Mouse (Mus musculus): ENCODE results near the gene Cant1. TPM values are rescaled to one million over a fixed set of nuclear protein-coding genes. Genes with fewer than 3 reads are reported as not detected.

Cant1 gene
- 10 to 100 TPM; 21.3 to 23.3 TPM for polyA plus RNA-seq (2017; shearing (Covaris generic))

GRCm38 (mm10) chr11:118418834-118419504, at the start of gene Cant1:
Cant1 (minus strand) TSS chr11:118419086.
- ATAC-seq, result peak; percentile 86

DNA sequence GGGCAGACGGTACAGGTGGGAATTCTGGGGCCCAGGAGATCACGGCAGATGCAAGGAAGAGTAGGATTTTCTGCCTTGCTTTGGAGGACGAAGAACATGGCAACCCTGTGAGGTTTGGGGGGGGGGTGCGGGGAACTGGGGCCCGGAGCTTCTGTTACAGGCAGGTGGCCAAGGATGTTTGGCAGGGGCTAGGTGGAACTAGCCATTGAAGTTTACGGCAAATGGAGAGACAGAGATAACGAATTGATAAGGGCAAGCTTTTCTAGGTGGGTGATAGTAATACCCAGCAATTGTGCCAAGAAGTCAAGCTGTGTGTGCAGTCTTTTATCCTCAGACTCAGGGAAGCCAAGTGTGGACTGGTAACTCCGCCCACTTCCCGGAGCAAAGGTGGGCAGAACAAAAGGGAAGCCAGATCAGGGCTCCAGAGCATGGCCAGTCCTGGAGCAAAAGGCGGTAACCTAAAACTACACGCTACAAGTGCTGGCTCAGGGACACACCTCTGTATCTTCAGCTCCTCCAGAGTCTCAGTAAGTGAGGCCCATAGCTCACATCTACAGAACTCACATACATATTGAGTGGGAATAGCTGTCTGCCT, 48.7 kb upstream of the Cant1 start:
- ATAC-seq, result no peak

DNA sequence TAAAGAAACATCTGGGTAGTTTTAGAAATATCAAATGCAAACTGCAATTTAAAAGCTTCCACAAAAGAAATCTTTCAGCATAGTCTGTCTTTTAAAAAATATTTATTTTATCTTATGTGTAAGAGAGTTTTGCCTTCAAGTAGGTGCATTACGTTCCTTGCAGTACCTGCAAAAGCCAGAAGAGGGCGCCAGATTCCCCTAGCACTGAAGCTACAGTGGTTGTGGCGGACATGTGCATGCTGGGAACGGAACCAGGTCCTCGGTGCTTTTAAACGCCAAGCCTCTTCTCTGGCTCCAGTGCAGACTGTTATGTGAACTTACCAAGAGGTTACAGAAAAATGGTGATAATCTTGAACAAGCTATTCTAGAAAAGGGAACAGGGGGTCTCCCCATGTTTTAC, 41.4 kb upstream of the Cant1 start:
- ATAC-seq, result no peak

DNA sequence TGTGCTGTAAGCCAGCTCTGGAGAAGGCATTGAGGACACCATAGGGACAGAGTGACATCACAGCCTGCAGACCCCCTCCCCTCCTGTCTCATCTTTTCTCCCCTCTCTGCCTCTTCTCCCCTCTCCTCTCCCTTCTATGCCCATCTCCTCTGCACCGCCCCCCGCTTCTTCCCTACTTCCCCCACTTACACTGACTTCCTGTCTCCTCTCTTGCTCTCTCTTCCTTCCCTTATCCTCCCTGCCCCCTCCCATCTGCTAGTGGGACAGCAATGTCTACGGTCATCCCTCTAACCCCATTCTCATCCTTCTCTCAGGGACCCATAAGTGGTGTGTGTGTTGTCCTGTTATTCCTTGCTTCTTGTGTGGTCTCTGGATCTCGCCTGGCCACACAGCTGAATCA, 40.6 kb upstream of the Cant1 start:
- ATAC-seq, result no peak

- ATAC-seq, result no peak
These were observed 40.2 kb upstream of the Cant1 start for GRCm38 (mm10) chr11:118459051-118459450.

DNA sequence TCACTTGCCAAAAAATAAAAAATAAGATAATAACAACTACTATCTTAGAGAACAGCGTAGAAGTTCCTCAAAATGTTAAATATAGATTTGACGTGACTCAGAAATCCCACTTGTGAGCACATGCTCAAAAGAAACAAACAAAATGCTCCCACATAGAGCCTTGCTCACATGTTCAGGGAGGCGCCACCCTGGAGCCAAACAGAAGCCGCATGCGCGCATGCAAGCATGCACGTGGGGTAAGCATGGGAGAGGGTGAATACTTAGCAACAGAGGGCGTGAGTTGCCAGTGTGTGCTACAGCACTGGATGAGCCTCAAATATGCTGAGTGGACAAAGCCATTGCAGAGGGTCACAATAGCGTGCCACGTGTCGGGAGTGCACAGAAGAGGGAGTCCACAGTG, 38.1 kb upstream of the Cant1 start:
- no peak for ATAC-seq

GRCm38 (mm10) chr11:118455788-118456187, 36.9 kb upstream of the Cant1 start:
- no peak for ATAC-seq

GRCm38 (mm10) chr11:118453886-118454671, 35.2 kb upstream of the Cant1 start:
- ATAC-seq, result no peak

DNA sequence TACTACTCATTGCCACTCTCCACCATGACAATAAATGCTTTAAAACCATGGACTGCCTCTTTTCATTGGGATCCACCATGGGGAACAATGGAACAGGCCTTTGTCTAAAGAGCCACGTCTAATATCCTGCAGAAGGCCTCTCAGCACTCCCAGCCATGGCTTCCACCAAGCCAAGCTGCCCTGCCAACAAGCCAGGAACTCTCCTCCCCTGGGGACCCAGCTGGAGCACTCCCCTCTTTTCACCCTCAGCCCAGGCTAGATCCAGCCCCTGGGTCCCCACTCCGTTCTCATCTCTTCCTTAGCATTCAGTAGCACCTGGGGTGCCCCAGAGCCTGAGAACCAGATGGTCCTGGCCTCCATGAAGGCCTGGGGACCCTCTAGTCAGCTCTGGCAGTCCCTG, 34.1 kb upstream of the Cant1 start:
- no peak for ATAC-seq

GRCm38 (mm10) chr11:118451211-118451610, 32.3 kb upstream of the Cant1 start:
- no peak for ATAC-seq

DNA sequence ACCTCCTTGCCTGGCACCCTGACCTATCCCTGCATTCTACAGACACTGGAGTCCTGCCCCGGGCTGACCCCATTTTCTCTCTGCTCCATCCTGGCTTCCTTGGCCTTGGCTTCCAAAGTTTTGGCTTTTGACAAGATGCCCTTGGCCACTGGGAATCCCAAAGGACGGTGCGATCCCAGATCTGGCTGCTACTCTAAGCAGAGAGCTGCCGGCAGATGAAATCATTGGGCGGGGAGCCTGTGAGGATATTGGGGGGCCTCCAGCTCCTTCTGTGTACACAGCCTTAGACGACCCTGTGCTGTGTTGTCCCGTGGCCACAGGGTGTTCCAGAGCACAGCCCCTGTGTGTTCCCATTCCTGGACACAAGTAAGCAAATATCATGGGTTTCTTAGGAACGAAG, 29.5 kb upstream of the Cant1 start:
- no peak for ATAC-seq

DNA sequence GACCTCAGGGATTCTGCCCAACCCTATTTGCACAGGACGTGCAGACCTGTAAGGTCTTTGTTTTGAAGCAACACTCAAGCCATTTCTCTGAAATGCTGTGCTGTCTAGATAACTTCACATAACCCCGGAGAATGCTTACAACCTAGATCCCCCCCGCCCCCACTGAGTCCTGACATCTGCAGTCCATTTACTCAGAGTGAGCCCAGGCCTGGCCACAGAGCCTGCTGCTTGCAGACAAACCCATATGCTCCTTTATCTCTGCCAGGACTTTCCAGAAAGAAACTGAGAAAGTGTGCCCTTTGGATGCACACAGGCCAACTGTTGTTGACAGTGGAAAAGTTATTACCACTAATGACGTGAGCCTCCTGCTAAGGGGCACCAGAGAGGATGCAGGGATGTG, 28.5 kb upstream of the Cant1 start:
- no peak for ATAC-seq

DNA sequence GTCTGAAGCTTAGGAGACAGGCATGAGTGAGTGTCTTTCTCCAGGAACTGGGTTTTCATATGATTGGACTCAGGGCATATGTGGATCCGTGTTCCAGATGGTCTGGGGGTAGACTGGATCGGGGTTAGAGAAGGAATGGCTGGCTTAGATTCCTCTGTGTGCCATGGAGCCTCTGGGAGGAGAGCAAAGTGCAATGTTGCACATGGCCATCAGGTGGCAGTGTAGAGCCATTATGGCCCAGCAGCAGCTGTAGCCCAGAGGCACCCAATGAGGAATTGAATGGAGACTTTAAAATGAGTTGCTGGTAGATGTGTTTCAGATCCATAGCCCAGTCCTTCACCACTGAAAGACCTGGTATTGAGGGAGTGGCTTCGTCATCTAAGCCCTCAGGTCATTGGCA, 27.0 kb upstream of the Cant1 start:
- peak; percentile 40 for ATAC-seq

- no peak for ATAC-seq
These were observed 24.5 kb upstream of the Cant1 start for GRCm38 (mm10) chr11:118443201-118443970.

- no peak for ATAC-seq
These were observed 23.8 kb upstream of the Cant1 start for GRCm38 (mm10) chr11:118442691-118443090.

DNA sequence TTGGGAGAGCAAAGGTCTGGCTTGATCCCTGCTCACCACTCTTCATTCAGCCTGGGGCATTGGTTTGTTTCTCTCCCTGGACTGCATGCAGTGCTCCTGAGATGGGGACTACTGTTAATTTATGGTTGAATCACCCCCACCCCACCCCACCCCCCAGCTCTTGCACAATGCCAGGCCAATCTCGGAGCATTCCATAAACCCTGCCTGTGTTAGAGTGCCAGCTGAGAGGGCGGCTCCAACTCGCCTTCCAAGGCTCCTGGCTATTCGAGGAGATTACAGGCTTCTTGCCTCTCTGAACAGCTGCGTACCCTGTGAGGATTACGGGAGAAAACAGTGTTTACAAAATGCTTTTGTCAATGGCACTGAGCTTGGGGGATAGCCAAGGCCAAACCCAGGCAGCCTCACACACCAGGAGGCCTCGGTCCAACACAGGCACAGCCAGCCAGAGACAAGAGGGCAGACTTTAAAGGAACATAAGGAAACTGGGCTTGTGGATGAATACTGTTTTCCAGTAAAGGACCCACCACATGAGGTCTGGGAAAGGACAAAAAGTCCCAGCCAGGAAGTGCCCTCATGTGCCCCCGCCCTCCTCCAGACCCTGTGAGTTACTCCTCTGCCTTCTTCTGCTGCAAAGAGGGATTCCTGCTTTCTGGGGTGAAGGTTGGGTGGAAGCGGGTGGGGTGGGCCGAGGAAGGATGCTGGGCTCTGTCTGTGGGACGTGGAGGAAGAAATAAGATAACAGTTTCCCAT, 20.0 kb upstream of the Cant1 start:
- no peak for ATAC-seq

DNA sequence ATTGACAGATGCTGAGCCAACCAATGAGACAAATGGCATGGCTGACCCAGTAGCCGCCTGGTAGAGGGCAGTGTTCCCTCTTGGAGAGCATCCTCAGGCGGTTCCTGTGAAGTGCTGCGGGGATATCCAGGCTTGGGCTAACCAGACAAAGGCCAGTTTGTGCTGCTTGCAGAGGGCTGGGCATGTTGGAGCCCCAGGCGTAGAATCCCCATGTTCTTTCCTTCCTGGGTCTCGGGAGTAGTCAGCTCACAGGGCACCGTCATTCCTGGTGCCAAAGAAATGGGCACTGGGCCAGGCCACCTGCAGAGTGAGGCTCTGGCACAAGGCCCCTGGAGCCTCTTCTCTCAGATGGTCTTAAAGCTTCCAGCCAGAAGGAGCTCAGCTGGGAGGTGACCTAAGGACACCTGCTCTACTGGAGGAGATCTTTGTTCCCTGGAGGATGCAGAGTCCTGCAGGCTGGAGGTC, 17.6 kb upstream of the Cant1 start:
- no peak for ATAC-seq

- no peak for ATAC-seq
These were observed 15.2 kb upstream of the Cant1 start for GRCm38 (mm10) chr11:118434093-118434492.

GRCm38 (mm10) chr11:118433398-118433868, 14.5 kb upstream of the Cant1 start:
- no peak for ATAC-seq

- no peak for ATAC-seq
These were observed 12.4 kb upstream of the Cant1 start for GRCm38 (mm10) chr11:118431100-118431948.

DNA sequence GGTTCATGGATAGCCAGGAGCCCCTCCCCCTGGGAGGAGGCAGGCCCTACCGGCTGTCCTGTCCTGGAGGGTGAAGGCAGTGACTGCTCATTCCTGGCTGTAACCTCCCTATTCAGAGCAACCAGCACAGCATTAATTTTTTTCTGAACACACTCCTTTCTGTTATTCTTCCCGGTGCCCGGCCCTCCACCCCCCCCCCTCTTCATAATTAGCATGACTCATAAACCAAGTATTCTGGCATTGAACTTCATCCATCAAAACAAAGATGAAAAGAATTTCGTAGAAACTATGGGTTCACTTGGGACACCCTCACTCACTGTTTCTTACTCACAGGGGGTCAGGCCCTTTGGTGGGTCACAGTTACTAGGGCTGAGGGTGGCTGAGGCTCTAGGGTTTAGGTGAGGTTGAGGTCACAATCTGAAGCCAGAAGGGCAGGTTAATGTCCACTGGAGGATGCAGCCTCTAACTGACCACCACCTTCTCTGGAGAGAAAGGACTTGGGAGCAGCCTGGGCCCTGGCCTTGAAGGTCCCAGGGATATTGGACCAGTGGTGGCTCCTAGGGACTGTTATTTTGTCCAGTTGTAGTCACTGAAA, 11.5 kb upstream of the Cant1 start:
- ATAC-seq, result no peak

All from activated CD4-positive, CD25-positive, alpha-beta regulatory T cell, adult 4 months (primary cell).